Mouse (Mus musculus) kidney, postnatal 25 days (tissue): ENCODE measurements around the gene Zic3.

ENCODE experiments used
- DNase-seq, 2 experiments: peaks; one replicate each; pipeline ENCODE4 v3.0.0; 2021; ENCODE audit warnings: mixed read lengths in 2 of 2

Zic3 gene

DNA sequence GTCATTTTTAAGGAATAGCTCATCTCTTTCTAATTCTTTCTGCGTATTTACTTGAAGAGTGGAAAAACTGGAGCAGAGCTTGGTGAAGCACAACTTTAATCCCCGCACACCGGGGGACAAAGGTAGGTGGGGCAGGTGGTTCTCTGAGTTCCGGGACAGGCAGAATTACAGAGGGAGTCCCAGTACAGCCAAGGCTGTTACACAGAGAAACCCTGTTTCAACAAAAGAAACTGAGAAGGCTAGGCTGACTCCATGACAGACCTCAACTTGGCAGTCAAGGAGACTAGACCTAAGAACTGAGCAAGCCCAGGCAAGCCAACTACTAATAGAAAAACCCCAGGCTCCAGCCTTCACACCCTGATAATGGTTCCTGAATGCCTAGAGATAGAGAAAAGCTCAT lies 20.0 kb downstream of the Zic3 start:
- DNase-seq, result no peak
